11 mouse cellular contexts compared by ENCODE assay signal in the genomic region with DNA sequence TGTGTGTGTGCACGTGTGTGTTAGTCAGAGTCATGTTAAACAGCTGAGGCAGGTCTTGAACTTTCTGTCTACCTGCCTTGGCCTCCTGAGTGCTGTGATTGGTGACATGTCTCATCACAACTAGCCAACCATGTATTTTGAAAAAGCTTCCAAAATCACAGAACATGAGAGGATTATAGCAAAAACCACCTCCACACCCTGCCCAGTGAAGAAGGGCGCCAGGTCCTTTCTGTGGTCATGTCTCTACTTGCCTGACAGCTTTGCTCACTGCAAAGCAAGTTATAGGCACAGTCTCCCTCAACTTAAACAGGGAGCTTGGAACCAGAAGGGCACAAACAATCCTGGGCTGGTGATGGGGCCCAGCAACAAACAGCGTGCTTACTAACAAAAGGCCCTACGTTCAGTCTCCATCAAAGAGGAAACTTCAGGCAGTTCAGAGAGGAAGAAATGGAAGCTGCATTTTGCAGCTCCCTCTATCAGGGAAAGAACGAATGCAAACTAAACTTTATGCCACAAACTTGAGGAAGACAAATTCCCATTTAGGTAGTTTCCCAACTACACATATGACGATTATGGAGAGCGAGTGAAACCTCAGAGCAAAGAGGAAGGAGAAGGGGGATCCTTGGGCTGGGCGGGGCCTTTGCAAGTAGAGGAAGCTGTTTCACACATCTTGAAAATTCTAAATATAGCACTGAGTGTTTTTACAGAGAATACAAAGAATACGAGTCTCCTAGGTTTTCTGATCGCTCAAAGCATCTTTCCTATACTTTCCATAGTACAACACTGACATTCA.
DNase-seq lines count a peak whose midpoint lies in the region; ATAC-seq and TF ChIP-seq lines count a peak whose summit lies in the region.
"Had no signal": no experiment of that assay in that cellular context is flagged by ENCODE, and none has a peak within 500 bp of the region (broad histone marks: within the 10 kb centered on the region; RNA-seq: fewer than 3 reads in every experiment).

No protein-coding gene starts in this region.

- intact Hi-C loops in gastrocnemius, adult 2 months (cut with DNase I) = no loop called here

- no peaks in the 10 kb centered on the region for H3K9me3 ChIP-seq in forebrain, embryonic 15.5 days
- H3K9me3 ChIP-seq: hindbrain, embryonic 13.5 days had no signal

- no peaks in the 10 kb centered on the region for H3K4me1 ChIP-seq in lung, adult 2 months (ENCODE audit: control insufficient read depth, insufficient read depth, low read length)
- H3K4me1 ChIP-seq in forebrain, embryonic 15.5 days = peaks cover 5% of the 10 kb centered on the region; the same call in 1 of the 2 replicates

- no peak overlapping the region for H3K4me3 ChIP-seq in lung, adult 2 months (replicated peaks; ENCODE audit: extremely low read depth, low read depth, low read length)
- H3K4me3 ChIP-seq in gastrocnemius, adult 2 months = no peak overlapping the region
- no peak overlapping the region for H3K4me3 ChIP-seq in forebrain, embryonic 15.5 days
- H3K4me3 ChIP-seq: heart, adult 2 months; hindbrain, embryonic 13.5 days had no signal

- ATAC-seq in common myeloid progenitor, adult 5-6 weeks (replicated peaks; ENCODE audit: low read depth, poor library complexity, severe bottlenecking) = peak; percentile 87
- peak; percentile 88 for ATAC-seq in megakaryocyte, adult 5-6 weeks (ENCODE audit: poor library complexity, severe bottlenecking)
- ATAC-seq in forebrain, embryonic 15.5 days (replicated peaks) = no peak
- ATAC-seq in megakaryocyte-erythroid progenitor cell, adult 5-6 weeks (replicated peaks; ENCODE audit: low FRiP score, low TSS enrichment, poor library complexity, severe bottlenecking) = no peak

- H3K9ac ChIP-seq in forebrain, embryonic 15.5 days (replicated peaks) = no peak overlapping the region
- H3K9ac ChIP-seq: hindbrain, embryonic 13.5 days had no signal

- H3K27me3 ChIP-seq in forebrain, embryonic 15.5 days = peaks cover 3% of the 10 kb centered on the region

- no peak for TF ChIP-seq CTCF in lung, adult 2 months (IDR thresholded peaks at IDR 0.05; ENCODE audit: insufficient read depth, low read length)
- no peak for TF ChIP-seq CTCF in gastrocnemius, adult 2 months (IDR thresholded peaks at IDR 0.05)

- no peak for TF ChIP-seq POLR2A in lung, adult 2 months (IDR thresholded peaks at IDR 0.05; ENCODE audit: borderline replicate concordance, extremely low read depth, low read depth, low read length)

- no peak overlapping the region for H3K4me2 ChIP-seq in forebrain, embryonic 15.5 days (replicated peaks)
- H3K4me2 ChIP-seq: hindbrain, embryonic 13.5 days had no signal

- 56% methylated on average over 10 of the region's 10 CpGs for WGBS in lung, adult 2 months
- WGBS in forebrain, embryonic 15.5 days = 83% methylated on average over 10 of the region's 10 CpGs

- no peak overlapping the region; the same call in 1 of the 2 replicates for H3K27ac ChIP-seq in gastrocnemius, adult 2 months
- no peak overlapping the region for H3K27ac ChIP-seq in forebrain, embryonic 15.5 days (replicated peaks)
- H3K27ac ChIP-seq: heart, adult 2 months; hindbrain, embryonic 13.5 days had no signal

- no peaks in the 10 kb centered on the region for H3K36me3 ChIP-seq in forebrain, embryonic 15.5 days
- H3K36me3 ChIP-seq: hindbrain, embryonic 13.5 days had no signal

- peak; percentile 58 to 67 for DNase-seq in lung, adult 18-20 months
- no peak for DNase-seq in lung, adult 2 months
- DNase-seq in thymus, postnatal 25 days = peak; percentile 40
- DNase-seq in gastrocnemius, adult 2 months = no peak
- DNase-seq: kidney, postnatal 25 days had no signal

Comparison
In these comparisons a context has a peak if more than half of its experiments do, and no peak if none do; other contexts are left out.
1. DNase-seq: peak in lung, adult 18-20 months (2 of 2) and thymus, postnatal 25 days (single experiment); none in lung, adult 2 months (single experiment) and gastrocnemius, adult 2 months (single experiment).
2. ATAC-seq: peak in common myeloid progenitor, adult 5-6 weeks (single experiment) and megakaryocyte, adult 5-6 weeks (single experiment); none in forebrain, embryonic 15.5 days (single experiment) and megakaryocyte-erythroid progenitor cell, adult 5-6 weeks (single experiment).